Comparison of ENCODE assay signal across 8 mouse cellular contexts in genomic region chr11:76179495-76180145, GRCm38 (mm10). TPM values are rescaled to one million over a fixed set of nuclear protein-coding genes. Genes with fewer than 3 reads are reported as not detected.
DNase-seq lines count a peak whose midpoint lies in the region; ATAC-seq lines count a peak whose summit lies in the region.

Gene Vps53 (minus strand): TSS chr11:76179647.
Gene Fam57a (plus strand): TSS chr11:76179671.

- peak within 1 kb of the TSS; percentile 72 for H3K4me3 ChIP-seq in intestine, embryonic 14.5 days (ENCODE audit: low read depth, low read length)

- intact Hi-C loops in left cerebral cortex, postnatal 10 days (cut with DNase I), result no loop called here

- no peak within 1 kb of the TSS for H3K27ac ChIP-seq in intestine, embryonic 14.5 days (ENCODE audit: low read depth)

- no peaks in the 10 kb centered on the region for H3K9me3 ChIP-seq in intestine, embryonic 14.5 days (ENCODE audit: control insufficient read depth, low read length)

- H3K4me1 ChIP-seq in intestine, embryonic 14.5 days (replicated peaks; ENCODE audit: control insufficient read depth, insufficient read depth, low read length), result peaks cover 10% of the 10 kb centered on the region

- H3K27me3 ChIP-seq in intestine, embryonic 14.5 days (replicated peaks; ENCODE audit: control insufficient read depth, insufficient read depth, low read length), result no peaks in the 10 kb centered on the region

- ATAC-seq in intestine, embryonic 14.5 days (replicated peaks; ENCODE audit: low FRiP score, low TSS enrichment, low read depth), result peak; percentile 80
- peak; percentile 91 for ATAC-seq in megakaryocyte progenitor cell, adult 5-6 weeks (replicated peaks; ENCODE audit: poor library complexity)

- peak within 1 kb of the TSS; percentile 94 for H3K4me2 ChIP-seq in intestine, embryonic 14.5 days (ENCODE audit: low read length)

- under 1% methylated on average over 37 of the region's 37 CpGs for WGBS in intestine, embryonic 14.5 days

- H3K36me3 ChIP-seq in intestine, embryonic 14.5 days (ENCODE audit: control insufficient read depth, insufficient read depth, low read length), result 0 out of 2 replicates have a peak, but pooled peaks cover 8% of the 10 kb centered on the region

- H3K9ac ChIP-seq in intestine, embryonic 14.5 days (ENCODE audit: low read length), result peak within 1 kb of the TSS; percentile 65

- peak; percentile 80 to 88 for DNase-seq in adrenal gland, adult 18-20 months (ENCODE audit: low spot score in 2 of 2)
- DNase-seq in embryo, embryonic 10.5 days (ENCODE audit: low spot score), result peak; percentile 88
- peak; percentile 83 for DNase-seq in gastrocnemius, postnatal 25 days
- DNase-seq in intestine, embryonic 14.5 days (ENCODE audit: low spot score), result peak; percentile 90
- peak; percentile 86 to 89 for DNase-seq in left cerebral cortex, postnatal 10 days (ENCODE audit: extremely low spot score in 1 of 2, low spot score in 2 of 2)
- peak; percentile 90 to 92 for DNase-seq in right cerebral cortex, postnatal 10 days (ENCODE audit: low spot score in 2 of 2)
- peak; percentile 89 for DNase-seq in urinary bladder, postnatal 14 days (ENCODE audit: low spot score)

RNA-seq across cellular contexts. Expression of gene Vps53, which starts in this region (rescaled TPM):
- total RNA-seq in adrenal gland, adult 18-20 months (2021), result 10 to 100 TPM; 44.7 to 49.4 TPM
- total RNA-seq in gastrocnemius, postnatal 25 days (2021), result 10 to 100 TPM; 19.9 to 22.6 TPM
- 42.5 and 45.7 TPM in 2 replicates for polyA plus RNA-seq in intestine, embryonic 14.5 days (2014; fragmentation: Nextera tagmentation; extraction: Ambion mirVana)
- total RNA-seq in left cerebral cortex, postnatal 10 days (2021), result 10 to 100 TPM; 74.5 to 82.5 TPM
- 35.3 and 37.8 TPM in 2 replicates for total RNA-seq in megakaryocyte progenitor cell, adult 5-6 weeks (2015)
- total RNA-seq in megakaryocyte progenitor cell, adult 5-6 weeks (2017), result 35.4 and 58.6 TPM in 2 replicates

RNA-seq across cellular contexts. Expression of gene Fam57a, which starts in this region (rescaled TPM):
- total RNA-seq in adrenal gland, adult 18-20 months (2021), result 1 to 10 TPM; 3.9 to 5.8 TPM
- total RNA-seq in gastrocnemius, postnatal 25 days (2021), result 1 to 10 TPM; 1.6 to 2.8 TPM
- polyA plus RNA-seq in intestine, embryonic 14.5 days (2014; fragmentation: Nextera tagmentation; extraction: Ambion mirVana), result 114 and 117 TPM in 2 replicates
- 10 to 100 TPM; 15.4 to 17.0 TPM for total RNA-seq in left cerebral cortex, postnatal 10 days (2021)
- total RNA-seq in megakaryocyte progenitor cell, adult 5-6 weeks (2015), result 3.3 and 3.5 TPM in 2 replicates
- total RNA-seq in megakaryocyte progenitor cell, adult 5-6 weeks (2017), result 2.2 and 4.1 TPM in 2 replicates
